Mouse (Mus musculus): Measurements from ENCODE around the gene Ggt5. TPM values are rescaled to one million over a fixed set of nuclear protein-coding genes. Genes with fewer than 3 reads are reported as not detected.

Ggt5 gene
- polyA plus RNA-seq (2015; fragmentation: Nextera tagmentation; extraction: Ambion mirVana) = 6.4 and 9.5 TPM in 2 replicates

GRCm38 (mm10) chr10:75589129-75589528, at the start of gene Ggt5:
Gene Ggt5, plus strand, starts transcription at chr10:75589340.
- ATAC-seq (ENCODE audit: low FRiP score, low TSS enrichment) = peak; percentile 25; the same call in 1 of the 2 replicates
- Histone ChIP-seq H3K36me3 (ENCODE audit: insufficient read depth, low read length) (no peaks in the 10 kb centered on the region), H3K27me3 (ENCODE audit: insufficient read depth, low read length) (no peaks in the 10 kb centered on the region), H3K9ac (replicated peaks; ENCODE audit: low read length) (peak within 1 kb of the TSS; percentile 22), H3K4me3 (ENCODE audit: low read length) (peak within 1 kb of the TSS; percentile 26), H3K4me1 (ENCODE audit: insufficient read depth, low read length) (peaks cover 48% of the 10 kb centered on the region), H3K27ac (ENCODE audit: low read length) (peak within 1 kb of the TSS; percentile 84), H3K9me3 (ENCODE audit: low read length) (no peaks in the 10 kb centered on the region), H3K4me2 (replicated peaks; ENCODE audit: low read depth, low read length) (peak within 1 kb of the TSS; percentile 43)
- 13% methylated on average over 5 of the region's 5 CpGs for whole genome bisulfite sequencing

GRCm38 (mm10) chr10:75547901-75548300, 41.2 kb upstream of the Ggt5 start:
- no peak overlapping the region for H3K4me2 ChIP-seq (replicated peaks; ENCODE audit: low read depth, low read length)
- peaks cover 5% of the 10 kb centered on the region; the same call in 1 of the 2 replicates for H3K9me3 ChIP-seq (ENCODE audit: low read length)
- no peak overlapping the region for H3K27ac ChIP-seq (ENCODE audit: low read length)
- no peaks in the 10 kb centered on the region for H3K27me3 ChIP-seq (ENCODE audit: insufficient read depth, low read length)
- no peak for ATAC-seq (ENCODE audit: low FRiP score, low TSS enrichment)
- 55% methylated on average over 7 of the region's 7 CpGs for WGBS
- H3K4me1 ChIP-seq (ENCODE audit: insufficient read depth, low read length) = peaks cover 42% of the 10 kb centered on the region
- no peaks in the 10 kb centered on the region for H3K36me3 ChIP-seq (ENCODE audit: insufficient read depth, low read length)
- H3K9ac ChIP-seq (replicated peaks; ENCODE audit: low read length) = no peak overlapping the region
- H3K4me3 ChIP-seq (ENCODE audit: low read length) = no peak overlapping the region

GRCm38 (mm10) chr10:75548486-75548885, 40.7 kb upstream of the Ggt5 start:
- ATAC-seq (ENCODE audit: low FRiP score, low TSS enrichment) = peak; percentile 30; the same call in 1 of the 2 replicates
- H3K4me1 ChIP-seq (ENCODE audit: insufficient read depth, low read length) = peaks cover 42% of the 10 kb centered on the region

GRCm38 (mm10) chr10:75549886-75550285, 39.3 kb upstream of the Ggt5 start:
- H3K4me2 ChIP-seq (replicated peaks; ENCODE audit: low read depth, low read length) = no peak overlapping the region
- peaks cover 42% of the 10 kb centered on the region for H3K4me1 ChIP-seq (ENCODE audit: insufficient read depth, low read length)
- ATAC-seq (ENCODE audit: low FRiP score, low TSS enrichment) = peak; percentile 65
- no peaks in the 10 kb centered on the region for H3K36me3 ChIP-seq (ENCODE audit: insufficient read depth, low read length)
- peaks cover 5% of the 10 kb centered on the region; the same call in 1 of the 2 replicates for H3K9me3 ChIP-seq (ENCODE audit: low read length)
- H3K27me3 ChIP-seq (ENCODE audit: insufficient read depth, low read length) = no peaks in the 10 kb centered on the region
- H3K9ac ChIP-seq (replicated peaks; ENCODE audit: low read length) = no peak overlapping the region
- no peak overlapping the region; the same call in 1 of the 2 replicates for H3K27ac ChIP-seq (ENCODE audit: low read length)
- WGBS = 16% methylated on average over 7 of the region's 7 CpGs
- no peak overlapping the region for H3K4me3 ChIP-seq (ENCODE audit: low read length)

More at GRCm38 (mm10) chr10:75548486-75548885, 40.7 kb upstream of the Ggt5 start:
- Histone ChIP-seq H3K27ac (ENCODE audit: low read length) (no peak overlapping the region), H3K4me3 (ENCODE audit: low read length) (no peak overlapping the region), H3K4me2 (replicated peaks; ENCODE audit: low read depth, low read length) (0 out of 2 replicates have a peak overlapping the region, but pooled peaks have one; percentile 4), H3K36me3 (ENCODE audit: insufficient read depth, low read length) (no peaks in the 10 kb centered on the region), H3K9ac (replicated peaks; ENCODE audit: low read length) (no peak overlapping the region), H3K27me3 (ENCODE audit: insufficient read depth, low read length) (no peaks in the 10 kb centered on the region), H3K9me3 (ENCODE audit: low read length) (peaks cover 5% of the 10 kb centered on the region; the same call in 1 of the 2 replicates)
- WGBS = 28% methylated on average over 14 of the region's 14 CpGs

GRCm38 (mm10) chr10:75551175-75551574, 38.0 kb upstream of the Ggt5 start:
- no peaks in the 10 kb centered on the region for H3K27me3 ChIP-seq (ENCODE audit: insufficient read depth, low read length)
- no peaks in the 10 kb centered on the region for H3K36me3 ChIP-seq (ENCODE audit: insufficient read depth, low read length)
- peaks cover 42% of the 10 kb centered on the region for H3K4me1 ChIP-seq (ENCODE audit: insufficient read depth, low read length)
- H3K9me3 ChIP-seq (ENCODE audit: low read length) = no peaks in the 10 kb centered on the region
- H3K4me3 ChIP-seq (ENCODE audit: low read length) = no peak overlapping the region
- H3K9ac ChIP-seq (replicated peaks; ENCODE audit: low read length) = 0 out of 2 replicates have a peak overlapping the region, but pooled peaks have one; percentile 16
- ATAC-seq (ENCODE audit: low FRiP score, low TSS enrichment) = peak; percentile 24; the same call in 1 of the 2 replicates
- WGBS = 21% methylated on average over 12 of the region's 12 CpGs
- no peak overlapping the region for H3K27ac ChIP-seq (ENCODE audit: low read length)
- H3K4me2 ChIP-seq (replicated peaks; ENCODE audit: low read depth, low read length) = peak overlapping the region; percentile 27; the same call in 1 of the 2 replicates

- Histone ChIP-seq H3K9ac (replicated peaks; ENCODE audit: low read length) (no peak overlapping the region), H3K4me2 (replicated peaks; ENCODE audit: low read depth, low read length) (no peak overlapping the region), H3K9me3 (ENCODE audit: low read length) (no peaks in the 10 kb centered on the region), H3K27ac (ENCODE audit: low read length) (no peak overlapping the region), H3K4me3 (ENCODE audit: low read length) (no peak overlapping the region), H3K36me3 (ENCODE audit: insufficient read depth, low read length) (no peaks in the 10 kb centered on the region), H3K4me1 (ENCODE audit: insufficient read depth, low read length) (peaks cover 49% of the 10 kb centered on the region), H3K27me3 (ENCODE audit: insufficient read depth, low read length) (no peaks in the 10 kb centered on the region)
- ATAC-seq (ENCODE audit: low FRiP score, low TSS enrichment) = no peak
- WGBS = 38% methylated on average over 2 of the region's 2 CpGs
Measured at GRCm38 (mm10) chr10:75552106-75552505, 37.0 kb upstream of the Ggt5 start.

- Histone ChIP-seq H3K4me3 (ENCODE audit: low read length) (no peak overlapping the region), H3K4me2 (replicated peaks; ENCODE audit: low read depth, low read length) (no peak overlapping the region), H3K9ac (replicated peaks; ENCODE audit: low read length) (no peak overlapping the region), H3K9me3 (ENCODE audit: low read length) (no peaks in the 10 kb centered on the region), H3K27me3 (ENCODE audit: insufficient read depth, low read length) (no peaks in the 10 kb centered on the region), H3K27ac (ENCODE audit: low read length) (no peak overlapping the region), H3K36me3 (ENCODE audit: insufficient read depth, low read length) (no peaks in the 10 kb centered on the region), H3K4me1 (ENCODE audit: insufficient read depth, low read length) (peaks cover 55% of the 10 kb centered on the region)
- ATAC-seq (ENCODE audit: low FRiP score, low TSS enrichment) = no peak
- 54% methylated on average over 13 of the region's 13 CpGs for WGBS
Measured at GRCm38 (mm10) chr10:75552701-75553450, 36.3 kb upstream of the Ggt5 start.

GRCm38 (mm10) chr10:75554090-75554489, 35.0 kb upstream of the Ggt5 start:
- peaks cover 55% of the 10 kb centered on the region for H3K4me1 ChIP-seq (ENCODE audit: insufficient read depth, low read length)
- 90% methylated on average over 8 of the region's 8 CpGs for WGBS
- no peak for ATAC-seq (ENCODE audit: low FRiP score, low TSS enrichment)

GRCm38 (mm10) chr10:75555557-75555956, 33.6 kb upstream of the Ggt5 start:
- no peak overlapping the region for H3K9ac ChIP-seq (replicated peaks; ENCODE audit: low read length)
- H3K36me3 ChIP-seq (ENCODE audit: insufficient read depth, low read length) = no peaks in the 10 kb centered on the region
- peaks cover 12% of the 10 kb centered on the region for H3K27me3 ChIP-seq (ENCODE audit: insufficient read depth, low read length)
- H3K4me3 ChIP-seq (ENCODE audit: low read length) = no peak overlapping the region
- H3K9me3 ChIP-seq (ENCODE audit: low read length) = no peaks in the 10 kb centered on the region
- H3K4me1 ChIP-seq (ENCODE audit: insufficient read depth, low read length) = peaks cover 55% of the 10 kb centered on the region
- H3K4me2 ChIP-seq (replicated peaks; ENCODE audit: low read depth, low read length) = no peak overlapping the region
- 72% methylated on average over 6 of the region's 6 CpGs for WGBS
- H3K27ac ChIP-seq (ENCODE audit: low read length) = peak overlapping the region; percentile 72; the same call in 1 of the 2 replicates
- no peak for ATAC-seq (ENCODE audit: low FRiP score, low TSS enrichment)

More at GRCm38 (mm10) chr10:75554090-75554489, 35.0 kb upstream of the Ggt5 start:
- Histone ChIP-seq H3K4me3 (ENCODE audit: low read length) (no peak overlapping the region), H3K4me2 (replicated peaks; ENCODE audit: low read depth, low read length) (no peak overlapping the region), H3K27me3 (ENCODE audit: insufficient read depth, low read length) (no peaks in the 10 kb centered on the region), H3K27ac (ENCODE audit: low read length) (no peak overlapping the region), H3K9ac (replicated peaks; ENCODE audit: low read length) (no peak overlapping the region), H3K9me3 (ENCODE audit: low read length) (no peaks in the 10 kb centered on the region), H3K36me3 (ENCODE audit: insufficient read depth, low read length) (no peaks in the 10 kb centered on the region)

GRCm38 (mm10) chr10:75556026-75556425, 33.1 kb upstream of the Ggt5 start:
- H3K9ac ChIP-seq (replicated peaks; ENCODE audit: low read length) = no peak overlapping the region
- ATAC-seq (ENCODE audit: low FRiP score, low TSS enrichment) = no peak
- peaks cover 16% of the 10 kb centered on the region for H3K27me3 ChIP-seq (ENCODE audit: insufficient read depth, low read length)
- peak overlapping the region; percentile 72 for H3K27ac ChIP-seq (ENCODE audit: low read length)
- no peaks in the 10 kb centered on the region for H3K9me3 ChIP-seq (ENCODE audit: low read length)
- H3K4me2 ChIP-seq (replicated peaks; ENCODE audit: low read depth, low read length) = no peak overlapping the region
- H3K4me3 ChIP-seq (ENCODE audit: low read length) = no peak overlapping the region
- H3K36me3 ChIP-seq (ENCODE audit: insufficient read depth, low read length) = no peaks in the 10 kb centered on the region
- 51% methylated on average over 9 of the region's 9 CpGs for WGBS
- H3K4me1 ChIP-seq (ENCODE audit: insufficient read depth, low read length) = peaks cover 57% of the 10 kb centered on the region
